Mouse (Mus musculus) left cerebral cortex, postnatal 36 days (tissue): Measurements from ENCODE around the gene Car1. TPM values are rescaled to one million over a fixed set of nuclear protein-coding genes. Genes with fewer than 3 reads are reported as not detected.
"Not testable (repeated sequence)": the region's sequence is repeated elsewhere in the genome, so short reads cannot be mapped to it uniquely, and the experiment has no call there.

ENCODE experiments used
- DNase-seq, 2 experiments: peaks; one replicate each; pipeline ENCODE4 v3.0.0; 2021 to 2022; ENCODE audit warnings: low spot score in 2 of 2, mixed read lengths in 1 of 2
- intact Hi-C: fragments of 180-260 bp; cut with DNase I; formaldehyde crosslinking; loops from one replicate; pipeline ENCODE4 v1.15.1; 2025
- total RNA-seq, 2 experiments: library from RNA; stranded (reverse); gene quantifications; 2 replicates each; pipeline ENCODE4 v1.2.3; 2021

The Car1 gene
- total RNA-seq = under 1 TPM in 1 of 2 experiments, not detected in 1; 0.27 TPM

GRCm38 (mm10) chr3:14808211-14808610 is at the start of gene Car1:
TSS of gene Car1 (minus strand) at chr3:14808368.
- no peak for DNase-seq
- intact Hi-C loops = no loop called here

- intact Hi-C loops = no loop called here
- no peak for DNase-seq
Measured at GRCm38 (mm10) chr3:14857874-14858273, 49.7 kb upstream of the Car1 start.

- intact Hi-C loops = no loop called here
- no peak for DNase-seq
Measured at GRCm38 (mm10) chr3:14854446-14854845, 46.3 kb upstream of the Car1 start.

- intact Hi-C loops = no loop called here
- DNase-seq = no peak
Measured at GRCm38 (mm10) chr3:14853966-14854365, 45.8 kb upstream of the Car1 start.

GRCm38 (mm10) chr3:14848587-14849254 is 40.6 kb upstream of the Car1 start:
- intact Hi-C loops = no loop called here
- no peak for DNase-seq

- intact Hi-C loops = no loop called here
Measured at GRCm38 (mm10) chr3:14839466-14840118, 31.4 kb upstream of the Car1 start.

GRCm38 (mm10) chr3:14838936-14839335 is 30.8 kb upstream of the Car1 start:
- intact Hi-C loops = no loop called here
- no peak for DNase-seq

More at GRCm38 (mm10) chr3:14839466-14840118, 31.4 kb upstream of the Car1 start:
- no peak for DNase-seq

- intact Hi-C loops = no loop called here
- no peak for DNase-seq
Measured at GRCm38 (mm10) chr3:14832766-14833165, 24.6 kb upstream of the Car1 start.

GRCm38 (mm10) chr3:14831219-14831835 is 23.2 kb upstream of the Car1 start:
- intact Hi-C loops = no loop called here
- DNase-seq = no peak

- no peak for DNase-seq
- intact Hi-C loops = no loop called here
Measured at GRCm38 (mm10) chr3:14828896-14829295, 20.7 kb upstream of the Car1 start.

GRCm38 (mm10) chr3:14819844-14820504 is 11.8 kb upstream of the Car1 start:
- no peak for DNase-seq
- intact Hi-C loops = no loop called here

- intact Hi-C loops, DNase-seq: not testable (repeated sequence)
Measured at GRCm38 (mm10) chr3:14815396-14815795, 7.2 kb upstream of the Car1 start.

GRCm38 (mm10) chr3:14806702-14807101 is 1.5 kb downstream of the Car1 start:
- DNase-seq = no peak
- intact Hi-C loops = no loop called here

GRCm38 (mm10) chr3:14805962-14806361 is 2.2 kb downstream of the Car1 start:
- no peak for DNase-seq
- intact Hi-C loops = no loop called here

- DNase-seq = no peak
- intact Hi-C loops = no loop called here
Measured at GRCm38 (mm10) chr3:14804906-14805305, 3.3 kb downstream of the Car1 start.

- DNase-seq = no peak
- intact Hi-C loops = no loop called here
Measured at GRCm38 (mm10) chr3:14797069-14797468, 11.1 kb downstream of the Car1 start.

- no peak for DNase-seq
- intact Hi-C loops = no loop called here
Measured at GRCm38 (mm10) chr3:14795292-14796020, 12.7 kb downstream of the Car1 start.

GRCm38 (mm10) chr3:14792032-14792431 is 16.1 kb downstream of the Car1 start:
- intact Hi-C loops = no loop called here
- no peak for DNase-seq

GRCm38 (mm10) chr3:14787607-14788006 is 20.6 kb downstream of the Car1 start:
- intact Hi-C loops = no loop called here
- no peak for DNase-seq

- no peak for DNase-seq
- intact Hi-C loops = no loop called here
Measured at GRCm38 (mm10) chr3:14787136-14787535, 21.0 kb downstream of the Car1 start.
